15 mouse cellular contexts compared by ENCODE assay signal in genomic region chr9:67182006-67182405, GRCm38 (mm10).
DNase-seq lines count a peak whose midpoint lies in the region; ATAC-seq and TF ChIP-seq lines count a peak whose summit lies in the region.
"Had no signal": no experiment of that assay in that cellular context is flagged by ENCODE, and none has a peak within 500 bp of the region (broad histone marks: within the 10 kb centered on the region; RNA-seq: fewer than 3 reads in every experiment).

No protein-coding gene starts in this region.

- H3K36me3 ChIP-seq in forebrain, embryonic 10.5 days (replicated peaks): no peaks in the 10 kb centered on the region
- H3K36me3 ChIP-seq in forebrain, embryonic 16.5 days (ENCODE audit: control insufficient read depth, insufficient read depth): no peaks in the 10 kb centered on the region
- H3K36me3 ChIP-seq in embryonic facial prominence, embryonic 15.5 days: no peaks in the 10 kb centered on the region
- H3K36me3 ChIP-seq in limb, embryonic 13.5 days: no peaks in the 10 kb centered on the region

- peak overlapping the region; percentile 56; the same call in 1 of the 2 replicates for H3K27ac ChIP-seq in forebrain, embryonic 10.5 days
- H3K27ac ChIP-seq in forebrain, embryonic 16.5 days (ENCODE audit: low read length): no peak overlapping the region
- H3K27ac ChIP-seq in embryonic facial prominence, embryonic 15.5 days (replicated peaks): peak overlapping the region; percentile 77
- peak overlapping the region; percentile 69 for H3K27ac ChIP-seq in limb, embryonic 13.5 days
- H3K27ac ChIP-seq in layer of hippocampus, adult 2 months: no peak overlapping the region

- intact Hi-C loops in left cerebral cortex, postnatal 10 days (cut with DNase I): no loop called here

- WGBS in forebrain, embryonic 10.5 days: 65% methylated on average over 6 of the region's 6 CpGs
- 82% methylated on average over 6 of the region's 6 CpGs for WGBS in forebrain, embryonic 16.5 days
- 23% methylated on average over 6 of the region's 6 CpGs for WGBS in embryonic facial prominence, embryonic 15.5 days
- 10% methylated on average over 6 of the region's 6 CpGs for WGBS in limb, embryonic 13.5 days

- H3K4me2 ChIP-seq in forebrain, embryonic 16.5 days (ENCODE audit: low read length): no peak overlapping the region
- H3K4me2 ChIP-seq in embryonic facial prominence, embryonic 15.5 days (replicated peaks): no peak overlapping the region
- H3K4me2 ChIP-seq in limb, embryonic 13.5 days (replicated peaks): peak overlapping the region; percentile 25

- H3K9me3 ChIP-seq in forebrain, embryonic 10.5 days: no peaks in the 10 kb centered on the region
- no peaks in the 10 kb centered on the region for H3K9me3 ChIP-seq in forebrain, embryonic 16.5 days (ENCODE audit: control insufficient read depth, low read length)
- no peaks in the 10 kb centered on the region for H3K9me3 ChIP-seq in embryonic facial prominence, embryonic 15.5 days (replicated peaks)
- peaks cover 3% of the 10 kb centered on the region; the same call in 1 of the 2 replicates for H3K9me3 ChIP-seq in limb, embryonic 13.5 days

- H3K9ac ChIP-seq in forebrain, embryonic 16.5 days (replicated peaks; ENCODE audit: low read depth, low read length): no peak overlapping the region
- no peak overlapping the region for H3K9ac ChIP-seq in embryonic facial prominence, embryonic 15.5 days
- no peak overlapping the region for H3K9ac ChIP-seq in limb, embryonic 13.5 days
- H3K9ac ChIP-seq: liver, postnatal 0 days had no signal

- ATAC-seq in forebrain, embryonic 16.5 days: no peak
- peak; percentile 67 for ATAC-seq in embryonic facial prominence, embryonic 15.5 days (ENCODE audit: insufficient number of reproducible peaks, low FRiP score, low TSS enrichment, low read depth)
- peak; percentile 75 for ATAC-seq in limb, embryonic 13.5 days (ENCODE audit: low FRiP score, low read depth)
- ATAC-seq: forebrain, embryonic 14.5 days; liver, postnatal 0 days had no signal

- no peaks in the 10 kb centered on the region for H3K27me3 ChIP-seq in forebrain, embryonic 10.5 days (ENCODE audit: poor library complexity, severe bottlenecking)
- no peaks in the 10 kb centered on the region for H3K27me3 ChIP-seq in forebrain, embryonic 16.5 days (replicated peaks; ENCODE audit: control insufficient read depth, insufficient read depth, low read length)
- no peaks in the 10 kb centered on the region for H3K27me3 ChIP-seq in embryonic facial prominence, embryonic 15.5 days
- H3K27me3 ChIP-seq in limb, embryonic 13.5 days: no peaks in the 10 kb centered on the region

- peaks cover 21% of the 10 kb centered on the region for H3K4me1 ChIP-seq in forebrain, embryonic 10.5 days
- no peaks in the 10 kb centered on the region for H3K4me1 ChIP-seq in forebrain, embryonic 16.5 days (replicated peaks; ENCODE audit: control insufficient read depth, insufficient read depth, low read length)
- H3K4me1 ChIP-seq in embryonic facial prominence, embryonic 15.5 days: peaks cover 39% of the 10 kb centered on the region
- peaks cover 44% of the 10 kb centered on the region for H3K4me1 ChIP-seq in limb, embryonic 13.5 days

- no peak for TF ChIP-seq CTCF in layer of hippocampus, adult 2 months (conservative IDR thresholded peaks at IDR 0.05)

- H3K4me3 ChIP-seq in forebrain, embryonic 10.5 days: no peak overlapping the region
- no peak overlapping the region for H3K4me3 ChIP-seq in forebrain, embryonic 16.5 days (replicated peaks; ENCODE audit: low read length)
- H3K4me3 ChIP-seq in embryonic facial prominence, embryonic 15.5 days (replicated peaks): no peak overlapping the region
- no peak overlapping the region for H3K4me3 ChIP-seq in limb, embryonic 13.5 days
- H3K4me3 ChIP-seq in layer of hippocampus, adult 2 months: no peak overlapping the region

- no peak for DNase-seq in forebrain, embryonic 10.5 days (ENCODE audit: extremely low spot score, low spot score)
- DNase-seq in 3T3-L1 (ENCODE audit: low read depth, low spot score): peak; percentile 37
- DNase-seq in left cerebral cortex, postnatal 10 days (ENCODE audit: extremely low spot score in 1 of 2, low spot score in 2 of 2): no peak
- DNase-seq in layer of hippocampus, adult 2 months (ENCODE audit: low spot score in 2 of 2): no peak
- DNase-seq in adrenal gland, adult 2 months: no peak
- DNase-seq: adrenal gland, postnatal 14 days; gastrocnemius, postnatal 36 days; heart, postnatal 4 days; kidney, adult 2 months; liver, postnatal 0 days; right cerebral cortex, postnatal 14 days had no signal

Comparison
In these comparisons a context has a peak if more than half of its experiments do, and no peak if none do; other contexts are left out.
1. H3K27ac ChIP-seq: peak in forebrain, embryonic 10.5 days (single experiment), embryonic facial prominence, embryonic 15.5 days (single experiment) and limb, embryonic 13.5 days (single experiment); none in forebrain, embryonic 16.5 days (single experiment) and layer of hippocampus, adult 2 months (single experiment).